Mouse (Mus musculus): ENCODE measurements around the gene Ece1. TPM values are rescaled to one million over a fixed set of nuclear protein-coding genes. Genes with fewer than 3 reads are reported as not detected.
A peak's percentile ranks its signal among the peaks of the same experiment; 100 is the strongest.

Gene Ece1
- total RNA-seq (2014; fragmentation: Nextera tagmentation), result 8.4 and 12.3 TPM in 2 replicates
- 3.7 and 4.8 TPM in 2 replicates for total RNA-seq (2017)

- peak; percentile 76 for ATAC-seq (replicated peaks; ENCODE audit: poor library complexity, severe bottlenecking)
Observed at GRCm38 (mm10) chr4:137862019-137862418, at the start of gene Ece1. TSS of gene Ece1 (plus strand) at chr4:137862237.

- ATAC-seq (replicated peaks; ENCODE audit: poor library complexity, severe bottlenecking), result no peak
Observed at GRCm38 (mm10) chr4:137812946-137813708, 48.9 kb upstream of the Ece1 start.

GRCm38 (mm10) chr4:137814140-137814539, 47.9 kb upstream of the Ece1 start:
- no peak for ATAC-seq (replicated peaks; ENCODE audit: poor library complexity, severe bottlenecking)

GRCm38 (mm10) chr4:137815473-137815872, 46.6 kb upstream of the Ece1 start:
- peak; percentile 82 for ATAC-seq (replicated peaks; ENCODE audit: poor library complexity, severe bottlenecking)

- ATAC-seq (replicated peaks; ENCODE audit: poor library complexity, severe bottlenecking), result no peak
Observed at GRCm38 (mm10) chr4:137816216-137816615, 45.8 kb upstream of the Ece1 start.

GRCm38 (mm10) chr4:137818341-137818740, 43.7 kb upstream of the Ece1 start:
- peak; percentile 35; the same call in 1 of the 2 replicates for ATAC-seq (replicated peaks; ENCODE audit: poor library complexity, severe bottlenecking)

GRCm38 (mm10) chr4:137819487-137819886, 42.5 kb upstream of the Ece1 start:
- no peak for ATAC-seq (replicated peaks; ENCODE audit: poor library complexity, severe bottlenecking)

- ATAC-seq (replicated peaks; ENCODE audit: poor library complexity, severe bottlenecking), result no peak
Observed at GRCm38 (mm10) chr4:137820721-137821120, 41.3 kb upstream of the Ece1 start.

- no peak for ATAC-seq (replicated peaks; ENCODE audit: poor library complexity, severe bottlenecking)
Observed at GRCm38 (mm10) chr4:137822537-137822936, 39.5 kb upstream of the Ece1 start.

DNA sequence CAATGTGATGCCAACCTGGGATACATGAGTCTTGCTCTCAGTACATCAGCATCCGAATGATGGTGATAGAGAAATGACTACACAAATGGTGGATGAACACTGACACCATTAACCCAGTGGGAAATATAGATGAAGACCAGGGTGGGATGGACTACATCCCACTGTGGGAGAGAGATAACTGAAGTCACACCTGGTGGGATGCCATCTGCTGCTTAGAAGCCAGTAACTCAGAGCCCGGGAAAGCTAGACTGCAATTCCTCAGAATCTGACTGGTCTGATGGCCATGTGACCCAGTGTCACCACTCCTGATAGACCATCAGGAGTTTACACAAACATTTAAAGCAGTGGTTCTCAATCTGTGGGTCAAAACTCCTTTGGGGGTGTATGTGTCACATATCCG, 38.5 kb upstream of the Ece1 start:
- ATAC-seq (replicated peaks; ENCODE audit: poor library complexity, severe bottlenecking), result no peak

- ATAC-seq (replicated peaks; ENCODE audit: poor library complexity, severe bottlenecking), result no peak
Observed at GRCm38 (mm10) chr4:137824881-137825280, 37.2 kb upstream of the Ece1 start.

DNA sequence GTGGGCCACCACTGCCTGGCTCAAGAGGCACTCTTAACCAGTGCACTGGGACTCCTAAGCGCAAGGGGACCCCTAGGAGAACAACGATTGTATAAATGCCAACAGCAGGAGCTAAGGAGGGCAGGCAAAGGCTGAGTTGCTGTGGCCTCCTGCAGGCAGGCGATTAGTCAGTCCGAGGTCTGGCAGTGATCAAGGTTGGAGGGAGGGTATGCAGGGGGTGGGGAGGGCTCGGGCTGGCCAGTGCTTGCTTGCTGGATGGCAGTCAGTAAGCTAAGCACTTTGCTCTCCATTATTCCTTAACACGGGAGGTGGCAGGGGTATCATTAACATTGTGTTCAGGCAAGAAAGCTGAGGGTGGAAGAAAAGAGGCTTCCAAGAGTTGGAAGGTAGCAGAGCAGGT, 31.7 kb upstream of the Ece1 start:
- no peak for ATAC-seq (replicated peaks; ENCODE audit: poor library complexity, severe bottlenecking)

- ATAC-seq (replicated peaks; ENCODE audit: poor library complexity, severe bottlenecking), result no peak
Observed at GRCm38 (mm10) chr4:137831598-137831997, 30.4 kb upstream of the Ece1 start.

DNA sequence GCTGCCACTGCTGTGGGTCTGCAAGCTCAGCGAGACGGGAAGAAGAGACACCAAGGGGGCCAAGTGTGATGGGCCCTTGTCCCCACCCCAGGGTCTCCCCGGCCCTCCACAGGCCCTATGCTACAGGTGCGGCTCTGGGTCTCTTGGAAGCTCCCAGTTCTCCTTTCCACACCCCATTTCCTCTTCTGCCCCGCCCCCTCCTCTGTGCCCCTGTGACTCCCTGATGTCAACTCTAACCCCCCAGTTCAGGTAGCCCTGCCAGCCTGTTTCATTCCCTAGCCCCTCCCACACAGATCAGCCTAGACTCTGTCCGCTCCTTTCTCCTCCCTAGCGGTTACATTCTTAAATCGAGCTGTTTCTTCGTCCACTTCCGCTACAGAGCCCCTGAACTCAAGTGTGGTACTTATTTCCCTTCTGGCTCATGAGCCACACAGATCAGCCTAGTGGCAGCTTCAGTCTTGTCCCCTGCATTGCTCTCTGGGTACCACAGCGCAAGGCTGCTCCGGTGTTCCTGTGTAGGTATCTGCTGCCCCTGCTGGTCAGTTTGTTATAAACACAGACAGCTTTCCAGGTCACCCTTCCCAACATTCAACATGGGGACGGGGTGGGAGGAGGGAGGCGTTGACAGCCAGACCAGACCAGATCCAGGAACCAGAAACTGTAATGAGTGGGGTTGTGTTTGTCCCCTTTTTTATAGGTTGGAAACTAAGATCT, 26.3 kb upstream of the Ece1 start:
- peak; percentile 98 for ATAC-seq (replicated peaks; ENCODE audit: poor library complexity, severe bottlenecking)

- ATAC-seq (replicated peaks; ENCODE audit: poor library complexity, severe bottlenecking), result no peak
Observed at GRCm38 (mm10) chr4:137836741-137837140, 25.3 kb upstream of the Ece1 start.

GRCm38 (mm10) chr4:137837792-137838191, 24.2 kb upstream of the Ece1 start:
- ATAC-seq (replicated peaks; ENCODE audit: poor library complexity, severe bottlenecking), result no peak

- no peak for ATAC-seq (replicated peaks; ENCODE audit: poor library complexity, severe bottlenecking)
Observed at GRCm38 (mm10) chr4:137838791-137839190, 23.2 kb upstream of the Ece1 start.

DNA sequence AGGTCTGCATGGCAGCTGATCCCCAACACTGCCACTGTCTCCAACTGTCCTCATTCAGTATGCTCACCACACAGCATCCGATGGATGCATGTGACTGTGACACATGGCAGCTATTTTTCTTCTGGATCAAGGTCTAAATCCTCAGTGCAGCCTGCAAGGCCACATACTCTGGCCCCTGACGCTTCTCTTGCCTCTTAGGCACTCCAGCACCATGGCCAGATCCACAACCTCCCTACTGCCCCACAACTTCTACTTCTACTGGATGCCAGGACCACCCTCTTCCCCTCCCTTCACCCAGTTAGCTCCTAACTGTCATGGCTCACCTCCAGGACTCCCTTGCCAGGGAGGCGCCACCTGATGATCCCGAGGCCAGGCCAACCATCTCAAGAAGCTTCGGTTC, 22.6 kb upstream of the Ece1 start:
- ATAC-seq (replicated peaks; ENCODE audit: poor library complexity, severe bottlenecking), result no peak

DNA sequence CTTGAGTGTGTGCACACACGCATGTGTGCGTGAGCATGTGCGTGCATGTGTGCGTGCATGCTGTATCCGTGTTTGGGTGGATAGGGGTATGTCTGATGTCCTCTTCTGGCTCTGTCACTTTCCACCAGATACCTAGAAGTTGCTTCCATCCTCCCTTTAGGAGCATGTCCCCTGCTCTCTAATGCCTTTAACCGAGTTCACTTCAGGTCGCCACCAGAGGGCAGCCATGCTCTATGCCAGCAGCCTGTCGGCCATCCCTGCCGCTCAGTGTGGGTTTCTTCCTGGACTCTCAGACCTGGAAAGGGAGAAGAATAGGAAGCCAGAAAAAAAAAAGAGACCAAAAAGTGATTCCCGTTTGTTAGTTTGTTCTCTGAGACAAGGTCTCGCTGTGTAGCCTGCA, 17.4 kb upstream of the Ece1 start:
- peak; percentile 68; the same call in 1 of the 2 replicates for ATAC-seq (replicated peaks; ENCODE audit: poor library complexity, severe bottlenecking)

DNA sequence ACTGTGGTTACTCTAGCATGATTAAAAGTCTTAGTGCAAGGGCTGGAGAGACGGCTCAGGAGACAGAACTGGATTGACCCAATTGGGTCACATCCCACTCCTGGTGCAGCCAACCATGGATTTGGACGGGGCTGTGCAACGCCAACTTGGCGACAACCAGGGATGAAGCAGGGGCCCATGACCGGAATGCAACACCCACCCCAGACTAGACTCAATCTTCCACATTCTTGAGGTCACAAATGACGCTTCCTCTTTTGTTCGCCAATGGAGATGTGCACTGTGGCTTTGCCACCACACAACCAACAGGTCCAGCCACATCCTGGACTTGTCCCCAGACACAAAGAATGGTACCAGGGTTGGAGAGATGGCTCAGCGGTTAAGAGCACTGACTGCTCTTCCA, 14.4 kb upstream of the Ece1 start:
- ATAC-seq (replicated peaks; ENCODE audit: poor library complexity, severe bottlenecking), result peak; percentile 91

DNA sequence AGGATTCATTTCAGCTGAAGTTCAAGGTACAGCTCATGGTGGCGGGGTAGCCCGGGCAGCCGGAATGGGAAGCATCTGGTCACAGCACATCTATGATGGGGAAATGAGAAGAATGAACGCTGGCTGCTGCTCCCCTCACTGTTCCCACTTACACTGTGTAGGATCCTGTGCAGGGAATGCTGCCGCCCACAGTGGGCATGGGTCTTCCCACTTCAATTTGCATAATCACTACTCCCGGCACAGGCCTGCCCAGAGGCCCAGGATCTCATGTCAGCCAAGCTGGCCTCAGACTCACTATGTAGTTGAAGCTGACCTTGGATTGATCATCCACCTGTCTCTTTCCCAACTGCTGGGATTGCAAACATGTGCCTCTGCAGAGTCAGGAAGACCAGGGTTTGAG, 11.9 kb upstream of the Ece1 start:
- ATAC-seq (replicated peaks; ENCODE audit: poor library complexity, severe bottlenecking), result no peak

GRCm38 (mm10) chr4:137851484-137851883, 10.6 kb upstream of the Ece1 start:
- ATAC-seq (replicated peaks; ENCODE audit: poor library complexity, severe bottlenecking), result no peak; the same call in 1 of the 2 replicates
